Mouse (Mus musculus) frontal cortex, postnatal 36 days (tissue): ENCODE measurements at regions not wholly inside any gene's neighbourhood (a gene's known extent, or its start where the extent isn't known, plus 50 kb on each side); places are given as distances from the start of the nearest gene placed in this dataset.
"Not testable (repeated sequence)": the region's sequence is repeated elsewhere in the genome, so short reads cannot be mapped to it uniquely, and the experiment has no call there.

ENCODE experiments used
- DNase-seq, 2 experiments: peaks; one replicate each; pipeline ENCODE4 v3.0.0; 2022; ENCODE audit warnings: low spot score in 2 of 2

DNA sequence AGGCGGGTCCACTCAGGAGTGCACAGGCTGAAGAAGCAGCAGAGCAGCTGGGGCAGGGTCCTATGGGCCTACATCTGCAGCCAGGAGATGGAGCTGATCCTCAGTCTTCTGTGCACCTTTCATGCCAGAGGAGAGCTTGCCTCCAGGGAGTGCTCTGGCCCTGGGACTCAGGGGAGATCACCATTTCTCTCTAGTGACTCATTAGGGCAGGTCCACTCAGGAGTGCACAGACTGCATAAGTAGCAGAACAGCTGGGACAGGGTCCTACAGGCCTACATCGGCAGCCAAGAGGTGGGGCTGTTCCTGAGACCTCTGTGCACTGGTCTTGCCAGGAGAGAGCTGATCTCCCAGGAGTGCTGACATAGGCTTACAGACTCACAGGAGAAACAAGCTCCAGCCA, 159.4 kb upstream of the Gm21897 start:
- DNase-seq: no peak

DNA sequence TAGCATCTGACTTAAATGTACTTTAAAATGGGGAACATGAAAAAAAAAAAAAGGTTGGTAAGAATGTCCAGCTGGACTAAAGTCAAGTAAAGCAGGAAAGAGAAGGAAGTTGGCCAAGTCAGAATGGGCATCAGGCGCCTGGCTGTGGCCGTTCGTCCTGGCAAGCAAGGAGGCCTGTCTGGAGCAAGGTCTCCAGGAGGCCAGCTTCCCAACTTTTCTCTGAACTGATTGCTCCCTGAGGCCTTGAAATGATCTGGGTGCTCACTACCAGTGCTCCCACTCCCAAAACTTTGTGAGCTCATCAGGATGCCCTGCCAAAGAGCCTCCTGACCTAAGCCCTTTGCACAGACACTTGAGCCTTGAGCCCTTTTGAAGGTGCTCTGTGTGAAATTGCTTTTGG, 141.7 kb upstream of the Gm21897 start:
- no peak for DNase-seq

GRCm38 (mm10) chr16:15185714-15186113, 131.5 kb upstream of the Gm21897 start:
- no peak for DNase-seq

DNA sequence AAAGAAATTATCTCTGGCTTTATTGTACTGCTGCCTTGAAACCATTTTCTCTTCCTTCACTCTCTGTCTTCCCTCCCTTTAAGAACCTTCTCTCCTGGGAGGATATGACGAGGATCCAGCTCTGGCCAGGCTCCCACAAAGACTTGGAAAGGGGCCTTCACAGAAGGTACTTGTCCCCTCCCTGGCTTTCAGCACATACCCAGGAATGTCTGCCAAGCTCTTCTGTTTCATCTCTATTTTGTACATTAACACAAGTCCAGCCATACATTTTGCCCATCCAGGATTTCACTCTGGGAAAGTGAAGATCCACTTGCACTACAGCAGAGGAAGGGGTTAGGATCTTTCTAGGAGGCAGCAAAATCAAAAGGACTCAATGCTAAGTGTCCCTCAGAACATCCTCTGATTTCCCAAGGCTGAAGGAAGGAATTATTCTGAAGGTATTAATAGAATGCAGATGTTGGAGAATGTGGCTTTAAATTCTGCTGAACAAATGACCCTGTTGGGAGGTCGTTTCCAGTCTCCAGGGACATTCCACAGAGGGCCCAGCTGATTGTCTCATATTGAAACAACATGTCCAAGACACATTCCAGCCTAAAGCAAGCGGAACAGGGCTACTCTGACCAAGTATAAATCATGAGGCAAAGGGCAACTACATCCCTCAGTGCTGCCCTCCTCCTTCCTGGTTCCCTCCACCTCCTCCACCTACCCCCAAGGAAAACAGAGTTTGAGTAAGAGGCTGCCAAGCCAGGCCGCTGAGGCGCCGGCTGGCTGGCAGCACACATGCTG, 122.1 kb upstream of the Gm21897 start:
- no peak for DNase-seq

GRCm38 (mm10) chr16:15195931-15196330, 121.3 kb upstream of the Gm21897 start:
- not testable (repeated sequence) for DNase-seq

DNA sequence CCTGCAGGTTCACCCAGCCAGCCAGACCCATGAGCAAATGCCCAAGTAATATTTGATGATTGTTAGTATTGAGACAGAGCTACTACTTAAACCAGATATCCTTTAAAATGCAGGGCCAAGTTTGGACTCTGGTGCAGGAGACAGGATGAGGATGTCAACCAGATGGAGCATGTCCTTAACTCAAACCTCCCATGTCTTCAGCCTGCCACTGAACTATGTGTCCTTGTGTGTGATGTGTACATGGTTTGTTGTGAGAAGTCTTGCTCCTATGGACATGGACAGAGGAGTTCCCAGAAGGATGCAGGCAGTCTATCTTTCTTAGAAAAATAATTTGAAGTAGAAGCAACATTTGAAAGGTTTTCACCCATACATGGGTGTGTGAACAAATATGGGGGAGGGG, 120.4 kb upstream of the Gm21897 start:
- DNase-seq: no peak

DNA sequence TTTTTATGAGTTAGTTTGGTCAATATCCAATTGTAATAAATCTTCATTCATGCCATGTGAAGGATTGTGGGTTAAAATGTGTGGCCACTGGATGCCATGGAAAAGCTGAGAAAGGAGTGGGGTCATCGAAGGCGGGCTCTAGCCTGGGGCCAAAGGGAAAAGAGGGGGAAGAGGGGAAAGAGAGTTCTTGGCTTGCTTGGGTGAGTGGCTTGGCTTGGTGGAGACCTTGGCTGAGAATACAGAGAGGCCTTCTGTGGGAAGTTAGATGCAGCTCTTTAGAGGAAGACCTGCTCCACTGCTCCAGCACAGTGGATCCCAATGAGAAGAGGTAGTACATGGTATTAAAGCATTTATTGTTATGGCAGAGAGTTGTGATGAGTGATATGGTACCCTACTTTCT, 101.3 kb upstream of the Gm21897 start:
- DNase-seq: no peak

- DNase-seq: no peak
Observed at GRCm38 (mm10) chr16:15220961-15221547, 96.2 kb upstream of the Gm21897 start.

DNA sequence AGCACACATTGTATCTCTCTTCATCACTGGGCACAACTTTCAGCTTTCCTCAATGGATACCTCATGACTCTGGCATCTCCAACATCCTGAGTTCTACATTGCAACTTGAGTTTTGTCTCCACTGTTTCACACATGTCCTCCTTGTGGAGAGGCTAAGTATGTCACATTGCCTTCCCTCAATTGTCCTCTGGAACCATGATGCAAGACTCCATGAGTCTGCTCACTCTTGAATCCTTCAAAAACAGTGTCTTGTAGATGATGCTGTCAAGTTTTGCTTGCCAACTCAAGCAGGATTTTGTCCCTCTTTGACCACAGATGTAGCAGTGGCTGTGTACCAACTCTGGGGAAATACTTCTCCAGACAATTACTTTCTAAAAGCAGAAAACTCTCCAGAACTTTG, 79.4 kb upstream of the Gm21897 start:
- no peak for DNase-seq

DNA sequence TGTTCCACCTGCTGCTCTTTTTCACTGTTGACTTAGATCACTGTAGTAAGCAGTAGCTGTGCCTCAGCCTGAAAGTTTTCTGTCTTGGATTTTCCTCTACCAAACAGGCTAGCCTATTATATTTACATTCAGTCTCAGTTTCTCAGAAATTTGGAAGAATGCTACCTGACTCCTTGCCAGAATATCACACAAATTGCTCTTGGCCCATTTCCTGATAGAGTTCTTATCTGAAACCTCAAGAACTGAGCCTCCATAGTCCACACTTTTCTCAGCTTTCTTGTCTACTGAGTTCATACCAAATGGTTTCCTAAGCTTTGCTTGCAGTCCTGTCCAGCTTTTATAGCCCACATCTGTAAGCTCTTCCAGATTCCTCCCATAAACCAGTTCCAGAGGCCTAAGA, 78.8 kb upstream of the Gm21897 start:
- DNase-seq: no peak

GRCm38 (mm10) chr16:15250186-15250585, 67.1 kb upstream of the Gm21897 start:
- no peak for DNase-seq

GRCm38 (mm10) chr16:15251686-15252085, 65.6 kb upstream of the Gm21897 start:
- no peak for DNase-seq

DNA sequence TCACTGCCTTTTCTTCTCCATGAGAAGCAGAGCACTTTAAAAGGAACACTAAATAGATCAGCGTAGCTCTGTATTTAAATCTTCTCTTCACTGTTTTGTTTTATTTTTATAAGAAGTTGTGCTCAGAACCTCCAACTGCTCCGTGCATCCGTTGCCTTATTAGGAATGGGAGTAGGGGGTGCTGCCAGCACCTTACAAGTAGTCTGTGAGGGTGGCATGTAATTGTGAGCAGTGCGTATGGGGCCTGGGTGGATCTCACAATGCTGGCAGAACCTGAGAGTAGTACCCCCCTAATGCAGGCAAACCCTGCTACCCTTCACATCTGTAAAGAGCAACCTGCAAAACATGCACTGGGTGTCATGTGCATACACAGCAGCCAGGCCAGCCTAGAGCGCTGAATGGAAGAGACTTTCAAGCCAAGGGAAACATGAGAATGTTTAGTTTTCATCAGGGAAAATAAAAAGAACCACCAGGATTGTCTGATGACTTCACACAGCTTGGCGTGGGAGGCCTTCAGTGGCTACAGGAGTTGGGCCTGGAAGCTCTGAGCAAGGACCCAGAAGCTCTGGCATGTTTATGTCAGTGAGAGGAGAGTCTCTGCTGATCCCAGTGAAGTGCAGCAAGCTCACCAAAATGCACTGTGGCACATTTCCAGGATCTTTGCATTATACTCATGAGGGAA, 64.5 kb upstream of the Gm21897 start:
- peak; percentile 11 to 17 for DNase-seq

- DNase-seq: no peak
Observed at GRCm38 (mm10) chr16:15253348-15253693, 63.9 kb upstream of the Gm21897 start.

GRCm38 (mm10) chr16:15254669-15255068, 62.6 kb upstream of the Gm21897 start:
- no peak for DNase-seq

DNA sequence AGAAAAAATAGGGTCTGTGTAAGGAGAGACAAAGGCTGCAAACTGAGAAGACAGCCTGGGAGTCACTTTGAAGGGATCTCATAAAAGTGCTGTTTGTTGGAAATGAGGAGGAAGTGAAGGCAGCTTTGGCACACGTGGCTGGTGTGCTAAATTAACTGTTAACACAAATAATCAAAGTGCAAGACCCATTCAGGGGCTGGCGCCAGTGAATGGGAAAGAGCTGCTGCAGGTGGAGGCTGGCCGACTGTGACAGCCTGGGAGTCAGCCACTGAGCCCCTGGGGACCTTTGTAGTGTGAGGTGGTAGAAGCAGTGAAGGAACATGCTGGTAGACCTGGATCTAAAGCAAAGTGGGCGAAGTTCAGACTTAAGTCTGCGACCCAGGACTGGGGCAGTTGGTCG, 57.8 kb upstream of the Gm21897 start:
- DNase-seq: no peak

- DNase-seq: no peak
Observed at GRCm38 (mm10) chr16:15260069-15260468, 57.2 kb upstream of the Gm21897 start.
